Mouse (Mus musculus) c-Kit-positive CD71-positive TER-119-positive erythroid progenitor cells, embryonic 14.5 days (primary cell): ENCODE results near the gene Gm28230.

ENCODE experiments used
- DNase-seq: peaks from one replicate; pipeline ENCODE4 v3.0.0-alpha.2; 2013; ENCODE audit warnings: low spot score

Gm28230 gene

GRCm38 (mm10) chr2:74739869-74740268 lies 13.3 kb downstream of the Gm28230 start:
- no peak for DNase-seq

- DNase-seq = no peak
Measured at GRCm38 (mm10) chr2:74740311-74741091, 14.0 kb downstream of the Gm28230 start.

- no peak for DNase-seq
Measured at GRCm38 (mm10) chr2:74741252-74741978, 14.9 kb downstream of the Gm28230 start.

GRCm38 (mm10) chr2:74741979-74742277 lies 15.4 kb downstream of the Gm28230 start:
- no peak for DNase-seq

- no peak for DNase-seq
Measured at GRCm38 (mm10) chr2:74745540-74746297, 19.2 kb downstream of the Gm28230 start.

GRCm38 (mm10) chr2:74746298-74746921 lies 19.9 kb downstream of the Gm28230 start:
- no peak for DNase-seq

GRCm38 (mm10) chr2:74747006-74747405 lies 20.5 kb downstream of the Gm28230 start:
- DNase-seq = no peak

- DNase-seq = no peak
Measured at GRCm38 (mm10) chr2:74747661-74748141, 21.2 kb downstream of the Gm28230 start.

GRCm38 (mm10) chr2:74748436-74748995 lies 22.0 kb downstream of the Gm28230 start:
- DNase-seq = no peak

- DNase-seq = no peak
Measured at GRCm38 (mm10) chr2:74749337-74750121, 23.0 kb downstream of the Gm28230 start.

GRCm38 (mm10) chr2:74750731-74751250 lies 24.3 kb downstream of the Gm28230 start:
- no peak for DNase-seq

- no peak for DNase-seq
Measured at GRCm38 (mm10) chr2:74751861-74752260, 25.3 kb downstream of the Gm28230 start.

- no peak for DNase-seq
Measured at GRCm38 (mm10) chr2:74752431-74753174, 26.1 kb downstream of the Gm28230 start.

GRCm38 (mm10) chr2:74753175-74753523 lies 26.6 kb downstream of the Gm28230 start:
- DNase-seq = no peak

- no peak for DNase-seq
Measured at GRCm38 (mm10) chr2:74753711-74754110, 27.2 kb downstream of the Gm28230 start.

GRCm38 (mm10) chr2:74760146-74760545 lies 33.6 kb downstream of the Gm28230 start:
- DNase-seq = no peak

- no peak for DNase-seq
Measured at GRCm38 (mm10) chr2:74761941-74762340, 35.4 kb downstream of the Gm28230 start.

- no peak for DNase-seq
Measured at GRCm38 (mm10) chr2:74762522-74763244, 36.2 kb downstream of the Gm28230 start, which contains the start of gene Hoxd1. TSS of gene Hoxd1 (plus strand) at chr2:74762980.

GRCm38 (mm10) chr2:74763245-74763735 lies 36.8 kb downstream of the Gm28230 start:
- no peak for DNase-seq
